In genomic region chr15:95526626-95527411, GRCm38 (mm10) we compare ENCODE assay signal across 9 mouse cellular contexts. TPM values are rescaled to one million over a fixed set of nuclear protein-coding genes. Genes with fewer than 3 reads are reported as not detected.
DNase-seq lines count a peak whose midpoint lies in the region; ATAC-seq and TF ChIP-seq lines count a peak whose summit lies in the region.
"Had no signal": no experiment of that assay in that cellular context is flagged by ENCODE, and none has a peak within 500 bp of the region (broad histone marks: within the 10 kb centered on the region; RNA-seq: fewer than 3 reads in every experiment).

No protein-coding gene starts in this region.

- no peak overlapping the region for H3K9ac ChIP-seq in heart, embryonic 11.5 days (ENCODE audit: low read depth, low read length)
- H3K9ac ChIP-seq in forebrain, embryonic 16.5 days (replicated peaks; ENCODE audit: low read depth, low read length): peak overlapping the region; percentile 91
- H3K9ac ChIP-seq in midbrain, embryonic 13.5 days (replicated peaks): peak overlapping the region; percentile 86
- H3K9ac ChIP-seq in lung, postnatal 0 days (replicated peaks; ENCODE audit: low read depth): no peak overlapping the region

- TF ChIP-seq CTCF in lung, postnatal 0 days (IDR thresholded peaks at IDR 0.05): no peak

- H3K36me3 ChIP-seq in heart, embryonic 11.5 days (ENCODE audit: control insufficient read depth, insufficient read depth, low read length): no peaks in the 10 kb centered on the region
- H3K36me3 ChIP-seq in forebrain, embryonic 16.5 days (ENCODE audit: control insufficient read depth, insufficient read depth): no peaks in the 10 kb centered on the region
- no peaks in the 10 kb centered on the region for H3K36me3 ChIP-seq in midbrain, embryonic 13.5 days
- H3K36me3 ChIP-seq in lung, postnatal 0 days (ENCODE audit: insufficient read depth, low read length): no peaks in the 10 kb centered on the region

- 7% methylated on average over 27 of the region's 27 CpGs for WGBS in heart, embryonic 11.5 days (ENCODE audit: insufficient replicate concordance)
- WGBS in forebrain, embryonic 16.5 days: 1% methylated on average over 27 of the region's 27 CpGs
- under 1% methylated on average over 27 of the region's 27 CpGs for WGBS in midbrain, embryonic 13.5 days
- 3% methylated on average over 26 of the region's 27 CpGs for WGBS in lung, postnatal 0 days

- no peak overlapping the region; the same call in 1 of the 2 replicates for H3K4me3 ChIP-seq in heart, embryonic 11.5 days (ENCODE audit: low read depth, low read length)
- peak overlapping the region; percentile 84 for H3K4me3 ChIP-seq in forebrain, embryonic 16.5 days (replicated peaks; ENCODE audit: low read length)
- H3K4me3 ChIP-seq in midbrain, embryonic 13.5 days (replicated peaks): peak overlapping the region; percentile 77
- no peak overlapping the region for H3K4me3 ChIP-seq in lung, postnatal 0 days (ENCODE audit: low read depth, low read length)
- H3K4me3 ChIP-seq: megakaryocyte, embryonic 14.5 days had no signal

- peaks cover 35% of the 10 kb centered on the region for H3K27me3 ChIP-seq in heart, embryonic 11.5 days (ENCODE audit: control insufficient read depth, insufficient read depth, low read length)
- H3K27me3 ChIP-seq in forebrain, embryonic 16.5 days (replicated peaks; ENCODE audit: control insufficient read depth, insufficient read depth, low read length): no peaks in the 10 kb centered on the region
- peaks cover 4% of the 10 kb centered on the region; the same call in 1 of the 2 replicates for H3K27me3 ChIP-seq in midbrain, embryonic 13.5 days
- peaks cover 25% of the 10 kb centered on the region for H3K27me3 ChIP-seq in lung, postnatal 0 days (replicated peaks; ENCODE audit: insufficient read depth, low read length)

- H3K27ac ChIP-seq in heart, embryonic 11.5 days (ENCODE audit: low read depth, low read length): no peak overlapping the region
- peak overlapping the region; percentile 92 for H3K27ac ChIP-seq in forebrain, embryonic 16.5 days (ENCODE audit: low read length)
- peak overlapping the region; percentile 91 for H3K27ac ChIP-seq in midbrain, embryonic 13.5 days
- H3K27ac ChIP-seq in lung, postnatal 0 days (ENCODE audit: low read length): no peak overlapping the region

- no peak for TF ChIP-seq EP300 in lung, postnatal 0 days (IDR thresholded peaks at IDR 0.05)

- no peaks in the 10 kb centered on the region for H3K9me3 ChIP-seq in heart, embryonic 11.5 days (replicated peaks; ENCODE audit: control insufficient read depth, low read length)
- H3K9me3 ChIP-seq in forebrain, embryonic 16.5 days (ENCODE audit: control insufficient read depth, low read length): no peaks in the 10 kb centered on the region
- no peaks in the 10 kb centered on the region for H3K9me3 ChIP-seq in midbrain, embryonic 13.5 days
- H3K9me3 ChIP-seq in lung, postnatal 0 days (ENCODE audit: low read length): no peaks in the 10 kb centered on the region

- DNase-seq in heart, postnatal 10 days: no peak
- DNase-seq in brain, adult 2 months (ENCODE audit: low read depth, low spot score): peak; percentile 52
- no peak for DNase-seq in adrenal gland, postnatal 4 days (ENCODE audit: low spot score in 2 of 2)
- DNase-seq in lung, postnatal 0 days (ENCODE audit: low spot score): no peak

- peak overlapping the region; percentile 96 for H3K4me2 ChIP-seq in heart, embryonic 11.5 days
- peak overlapping the region; percentile 87 for H3K4me2 ChIP-seq in forebrain, embryonic 16.5 days (ENCODE audit: low read length)
- H3K4me2 ChIP-seq in midbrain, embryonic 13.5 days (replicated peaks): peak overlapping the region; percentile 71
- H3K4me2 ChIP-seq in lung, postnatal 0 days (replicated peaks; ENCODE audit: low read depth, low read length): no peak overlapping the region

- ATAC-seq in heart, embryonic 11.5 days (replicated peaks; ENCODE audit: insufficient number of reproducible peaks, low FRiP score, low TSS enrichment): no peak
- peak; percentile 34 for ATAC-seq in forebrain, embryonic 16.5 days
- peak; percentile 53 for ATAC-seq in midbrain, embryonic 13.5 days
- no peak for ATAC-seq in frontal cortex, adult (ENCODE audit: low TSS enrichment)
- no peak for ATAC-seq in lung, postnatal 0 days

- H3K4me1 ChIP-seq in heart, embryonic 11.5 days (ENCODE audit: control insufficient read depth, insufficient read depth, low read length): peaks cover 4% of the 10 kb centered on the region; the same call in 1 of the 2 replicates
- peaks cover 14% of the 10 kb centered on the region for H3K4me1 ChIP-seq in forebrain, embryonic 16.5 days (replicated peaks; ENCODE audit: control insufficient read depth, insufficient read depth, low read length)
- H3K4me1 ChIP-seq in midbrain, embryonic 13.5 days (replicated peaks): peaks cover 30% of the 10 kb centered on the region
- H3K4me1 ChIP-seq in lung, postnatal 0 days (ENCODE audit: insufficient read depth, low read depth, low read length): no peaks in the 10 kb centered on the region
- H3K4me1 ChIP-seq: megakaryocyte, embryonic 14.5 days had no signal

- intact Hi-C loops in heart, postnatal 10 days (cut with DNase I): no loop called here

RNA-seq across cellular contexts. Expression of gene Nell2, which starts 1.5 kb away (rescaled TPM):
- polyA plus RNA-seq in heart, embryonic 11.5 days (2014; fragmentation: Nextera tagmentation; extraction: Ambion mirVana): 0.49 and 1.3 TPM in 2 replicates
- under 1 TPM in 1 of 2 experiments, not detected in 1; 0.26 TPM for total RNA-seq in heart, postnatal 10 days (2021)
- polyA plus RNA-seq in forebrain, embryonic 16.5 days (2015; fragmentation: Nextera tagmentation; extraction: Ambion mirVana): 247 and 248 TPM in 2 replicates
- 153 and 157 TPM in 2 replicates for polyA plus RNA-seq in midbrain, embryonic 13.5 days (2015; fragmentation: Nextera tagmentation; extraction: Ambion mirVana)
- total RNA-seq in adrenal gland, postnatal 4 days (2021): 1 to 10 TPM; 7.9 to 8.2 TPM
- polyA plus RNA-seq in lung, postnatal 0 days (2015; fragmentation: Nextera tagmentation; extraction: Ambion mirVana): 0.14 and 0.17 TPM in 2 replicates

Comparison
In these comparisons a context has a peak if more than half of its experiments do, and no peak if none do; other contexts are left out.
1. ATAC-seq: peak in forebrain, embryonic 16.5 days (single experiment) and midbrain, embryonic 13.5 days (single experiment); none in heart, embryonic 11.5 days (single experiment), frontal cortex, adult (single experiment) and lung, postnatal 0 days (single experiment).
2. H3K27ac ChIP-seq: peak in forebrain, embryonic 16.5 days (single experiment) and midbrain, embryonic 13.5 days (single experiment); none in heart, embryonic 11.5 days (single experiment) and lung, postnatal 0 days (single experiment).
3. H3K4me3 ChIP-seq: peak in forebrain, embryonic 16.5 days (single experiment) and midbrain, embryonic 13.5 days (single experiment); none in heart, embryonic 11.5 days (single experiment) and lung, postnatal 0 days (single experiment).
4. H3K9ac ChIP-seq: peak in forebrain, embryonic 16.5 days (single experiment) and midbrain, embryonic 13.5 days (single experiment); none in heart, embryonic 11.5 days (single experiment) and lung, postnatal 0 days (single experiment).
5. RNA of gene Nell2, which starts 1.5 kb away (polyA plus RNA-seq): 247 to 248 TPM in forebrain, embryonic 16.5 days and 153 to 157 TPM in midbrain, embryonic 13.5 days; 0.49 to 1.3 TPM in heart, embryonic 11.5 days and 0.14 to 0.17 TPM in lung, postnatal 0 days; every median in the first group is over 10 times any median in the second.